Mouse (Mus musculus) mature B cell (primary cell): ENCODE results near the gene Nlrc3.

ENCODE experiments used
- in situ Hi-C: fragments of 300-500 bp; cut with MboI; formaldehyde crosslinking; loops from 2 replicates; pipeline ENCODE4 v1.14.3; 2019

Nlrc3 gene

GRCm38 (mm10) chr16:3929151-3929550, 47.3 kb downstream of the Nlrc3 start:
- in situ Hi-C loops: no loop called here

- in situ Hi-C loops: no loop called here
Measured at GRCm38 (mm10) chr16:3928582-3928981, 47.9 kb downstream of the Nlrc3 start.

GRCm38 (mm10) chr16:3923966-3924365, 52.5 kb downstream of the Nlrc3 start:
- in situ Hi-C loops: no loop called here

- in situ Hi-C loops: no loop called here
Measured at GRCm38 (mm10) chr16:3923515-3923914, 52.9 kb downstream of the Nlrc3 start.

GRCm38 (mm10) chr16:3920756-3921155, 55.7 kb downstream of the Nlrc3 start:
- in situ Hi-C loops: no loop called here

GRCm38 (mm10) chr16:3909118-3909517, 67.3 kb downstream of the Nlrc3 start:
- in situ Hi-C loops: no loop called here

- in situ Hi-C loops: no loop called here
Measured at GRCm38 (mm10) chr16:3908537-3909111, 67.8 kb downstream of the Nlrc3 start, which contains the start of the genes 1700037C18Rik and Cluap1. 1700037C18Rik (minus strand) TSS chr16:3908689. Cluap1 (plus strand) TSS chr16:3908801.

GRCm38 (mm10) chr16:3907471-3907870, 69.0 kb downstream of the Nlrc3 start:
- in situ Hi-C loops: no loop called here

GRCm38 (mm10) chr16:3896553-3896952, 79.9 kb downstream of the Nlrc3 start:
- in situ Hi-C loops: no loop called here

GRCm38 (mm10) chr16:3896046-3896445, 80.4 kb downstream of the Nlrc3 start:
- in situ Hi-C loops: no loop called here

- in situ Hi-C loops: no loop called here
Measured at GRCm38 (mm10) chr16:3895173-3895792, 81.1 kb downstream of the Nlrc3 start.
